Mouse (Mus musculus) gastrocnemius, adult 8-10 months (tissue): ENCODE measurements at regions not wholly inside any gene's neighbourhood (a gene's known extent, or its start where the extent isn't known, plus 50 kb on each side); places are given as distances from the start of the nearest gene placed in this dataset.

ENCODE experiments used
- DNase-seq, 2 experiments: peaks; one replicate each; pipeline ENCODE4 v3.0.0; 2022; ENCODE audit warnings: low spot score in 2 of 2

- no peak for DNase-seq
Observed at GRCm38 (mm10) chr4:87386835-87387234, 156.6 kb upstream of the Slc24a2 start.

DNA sequence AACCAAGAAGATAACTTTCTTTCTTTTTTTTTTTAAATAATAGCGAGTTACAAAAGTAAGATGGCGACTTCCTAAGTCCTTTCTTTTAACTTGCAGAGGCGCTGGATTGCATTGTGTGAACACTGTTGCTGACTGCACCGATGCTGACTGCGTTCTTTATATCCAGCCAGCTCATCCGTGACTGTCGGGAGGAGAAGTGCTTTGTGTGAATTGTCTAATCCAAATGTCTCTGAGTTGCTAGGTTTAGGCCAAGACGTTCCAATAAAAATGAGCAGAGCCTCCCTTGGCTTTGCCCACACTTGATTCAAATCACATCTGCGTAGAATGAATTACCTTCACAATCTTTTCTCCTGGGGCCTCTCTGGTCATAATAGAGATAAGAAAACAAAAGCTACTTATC, 156.0 kb upstream of the Slc24a2 start:
- no peak for DNase-seq

GRCm38 (mm10) chr4:87385221-87385739, 155.0 kb upstream of the Slc24a2 start:
- no peak for DNase-seq

GRCm38 (mm10) chr4:87384469-87385044, 154.3 kb upstream of the Slc24a2 start:
- no peak for DNase-seq

GRCm38 (mm10) chr4:87380716-87381115, 150.4 kb upstream of the Slc24a2 start:
- no peak for DNase-seq

- DNase-seq: no peak
Observed at GRCm38 (mm10) chr4:87379516-87380173, 149.4 kb upstream of the Slc24a2 start.

- no peak for DNase-seq
Observed at GRCm38 (mm10) chr4:87371960-87372359, 141.7 kb upstream of the Slc24a2 start.

DNA sequence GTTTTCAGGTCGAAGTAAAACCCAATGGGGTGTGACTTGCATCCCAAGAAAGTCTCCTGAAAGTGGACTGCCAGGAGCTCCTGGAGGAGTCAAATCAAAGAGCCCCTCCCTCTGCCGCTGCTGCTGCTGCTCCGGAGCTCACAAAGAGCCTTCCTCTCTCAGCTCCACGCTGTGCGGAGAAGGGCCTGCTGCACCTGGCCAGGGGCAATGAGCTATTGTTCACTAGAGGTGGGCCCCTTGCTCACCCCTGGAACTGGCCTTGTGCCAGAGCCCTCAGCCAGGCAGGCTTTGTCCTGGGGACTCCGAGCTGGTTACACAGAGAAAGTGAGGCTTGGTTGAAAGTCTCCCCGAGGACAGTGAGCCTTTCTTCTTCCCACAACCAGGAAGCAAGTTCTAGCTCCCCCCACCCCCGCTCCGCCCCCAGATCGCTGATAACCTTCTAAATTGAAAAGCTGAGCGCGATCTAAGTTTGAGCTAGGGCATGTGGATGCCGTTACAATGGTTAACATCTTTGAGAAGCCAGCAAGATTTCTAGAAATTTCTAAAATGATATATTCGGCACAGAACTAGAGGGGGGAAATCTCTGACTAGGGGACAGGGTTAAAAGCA, 139.5 kb upstream of the Slc24a2 start:
- DNase-seq: no peak

DNA sequence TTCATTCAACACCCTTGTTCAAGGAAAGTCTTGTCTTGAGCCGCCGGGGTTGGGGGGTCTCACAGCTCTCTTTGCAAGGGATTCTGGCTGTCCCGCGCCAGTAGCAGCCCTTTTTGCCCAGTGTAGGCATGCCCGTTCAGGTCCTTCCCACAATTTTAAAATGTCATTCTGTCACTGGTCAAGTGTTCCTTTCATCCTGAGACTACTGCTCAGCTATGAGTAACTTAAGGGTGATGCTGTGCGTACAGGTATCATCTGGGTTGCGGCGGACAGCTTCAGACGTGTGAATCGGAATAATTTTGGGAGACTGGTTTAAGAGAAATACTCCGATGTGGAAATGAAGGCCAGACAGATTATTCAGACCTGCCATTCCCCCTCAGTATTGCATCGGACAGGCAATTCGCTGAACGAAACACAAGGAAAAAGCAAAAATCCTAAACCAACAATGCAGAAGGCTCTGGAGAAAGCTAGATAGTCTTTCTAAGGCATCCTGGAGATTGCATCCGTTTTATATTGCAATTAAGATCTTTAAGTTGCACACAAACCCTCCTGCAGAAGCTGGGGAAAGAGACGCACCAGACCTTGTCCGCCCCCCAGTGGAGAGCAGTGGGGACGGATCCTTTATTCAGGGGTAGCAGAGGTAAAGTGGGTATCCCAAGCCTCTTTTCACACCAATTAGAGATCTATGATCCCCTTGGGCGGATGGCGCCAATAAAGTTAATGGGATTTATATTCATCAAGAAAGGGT, 138.3 kb upstream of the Slc24a2 start:
- DNase-seq: no peak

DNA sequence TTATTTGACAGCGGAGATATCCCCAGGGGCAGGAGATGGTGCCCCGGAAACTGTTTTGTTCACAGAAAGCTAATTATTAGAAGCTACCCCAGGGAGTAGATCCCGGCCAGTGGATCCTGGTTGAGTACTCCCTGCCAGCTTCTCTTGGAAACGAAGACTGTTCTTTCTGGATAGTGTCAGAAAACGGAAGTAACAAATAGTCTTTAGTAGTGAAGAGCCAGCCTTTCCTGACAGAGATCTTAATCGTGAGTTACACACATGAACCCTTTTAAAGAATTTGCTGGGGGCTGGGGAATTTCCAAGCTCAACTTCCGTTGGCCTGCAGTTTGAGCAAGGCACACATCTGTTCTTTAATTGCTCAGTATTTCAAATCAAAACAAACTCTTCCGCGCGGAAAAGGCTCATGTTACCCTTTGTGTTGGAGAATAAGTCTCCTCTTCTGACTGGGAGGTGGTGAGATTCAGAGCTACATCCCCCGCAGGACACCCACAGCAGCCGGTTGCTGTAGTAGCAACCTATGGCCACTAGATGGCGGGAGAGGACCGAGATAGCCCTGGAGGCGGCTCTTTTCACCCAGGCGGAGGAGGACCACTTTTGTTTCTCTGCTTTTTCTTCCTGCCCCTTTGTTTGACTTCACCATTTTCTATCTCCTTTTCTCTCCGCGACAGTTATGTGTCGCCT, 137.6 kb upstream of the Slc24a2 start:
- peak; percentile 37 to 51 for DNase-seq

- DNase-seq: no peak
Observed at GRCm38 (mm10) chr4:87362201-87362600, 131.9 kb upstream of the Slc24a2 start.

- DNase-seq: no peak
Observed at GRCm38 (mm10) chr4:87359483-87359882, 129.2 kb upstream of the Slc24a2 start.

- DNase-seq: no peak
Observed at GRCm38 (mm10) chr4:87359004-87359403, 128.7 kb upstream of the Slc24a2 start.

DNA sequence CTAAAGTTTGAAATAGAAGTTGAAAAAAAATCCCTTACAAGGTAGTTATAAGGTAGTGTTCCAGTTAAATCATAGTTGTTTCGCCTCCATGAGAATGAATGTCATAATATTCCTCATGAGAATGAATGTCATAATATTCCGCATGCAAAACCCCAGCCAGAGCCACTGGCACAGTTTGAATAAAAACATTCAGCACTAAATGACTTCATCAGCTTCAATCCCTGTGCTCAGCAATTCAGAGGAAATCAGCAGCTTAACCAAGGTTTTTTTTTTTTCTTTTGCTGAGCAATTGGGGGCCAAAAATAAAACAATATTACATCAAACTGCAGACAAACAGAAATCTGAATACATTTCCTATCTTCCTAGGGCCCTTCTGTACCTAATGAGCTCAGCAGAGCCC, 102.7 kb upstream of the Slc24a2 start:
- DNase-seq: no peak

GRCm38 (mm10) chr4:87329136-87329535, 98.9 kb upstream of the Slc24a2 start:
- DNase-seq: no peak

GRCm38 (mm10) chr4:87321726-87322349, 91.6 kb upstream of the Slc24a2 start:
- no peak for DNase-seq

DNA sequence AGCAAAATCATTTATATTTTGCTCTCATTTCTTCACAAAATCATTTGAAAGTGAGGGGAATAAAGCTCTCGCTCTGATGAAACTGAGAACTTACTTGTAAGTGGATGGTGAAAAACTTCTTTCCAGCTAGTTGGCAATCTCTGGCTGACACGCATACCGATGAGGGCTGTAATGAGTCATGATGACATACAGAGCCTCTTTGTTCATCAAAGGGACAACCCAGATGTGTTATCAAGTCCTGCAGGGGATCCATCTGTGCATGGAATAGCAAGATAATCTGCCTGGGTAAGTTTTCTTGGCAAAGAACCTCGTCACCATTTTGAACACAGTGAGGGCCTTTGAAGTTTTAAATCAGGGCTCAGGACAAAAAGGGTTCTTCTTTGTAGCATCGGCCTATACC, 67.9 kb upstream of the Slc24a2 start:
- DNase-seq: no peak

GRCm38 (mm10) chr4:87294538-87294937, 64.3 kb upstream of the Slc24a2 start:
- no peak for DNase-seq
